Mouse (Mus musculus) bone marrow, adult 2 months (tissue): ENCODE measurements at regions not wholly inside any gene's neighbourhood (a gene's known extent, or its start where the extent isn't known, plus 50 kb on each side); places are given as distances from the start of the nearest gene placed in this dataset.
"Not testable (repeated sequence)": the region's sequence is repeated elsewhere in the genome, so short reads cannot be mapped to it uniquely, and the experiment has no call there.

Source experiments
- H3K27ac ChIP-seq: fragments of 200-500 bp; 2 replicates; pipeline ENCODE4 v1.5.1; 2012; ENCODE audit warnings: low read depth, mild to moderate bottlenecking, control low read depth, inconsistent platforms, low read length; ENCODE audit not compliant: control insufficient read depth, poor library complexity, insufficient read depth
- H3K4me1 ChIP-seq: fragments of 200-500 bp; 2 replicates; pipeline ENCODE4 v1.6.1; 2011; ENCODE audit warnings: low read length; ENCODE audit not compliant: control insufficient read depth, insufficient read depth
- H3K4me3 ChIP-seq: fragments of 200-500 bp; replicated peaks from 2 replicates; pipeline ENCODE3; 2011; ENCODE audit warnings: mild to moderate bottlenecking, low read depth, low read length, control low read depth; ENCODE audit not compliant: control insufficient read depth
- CTCF ChIP-seq: fragments of 200-500 bp; IDR thresholded peaks from 2 replicates; pipeline ENCODE4 v1.5.1; 2011; ENCODE audit warnings: low read length, control low read depth; ENCODE audit not compliant: control insufficient read depth, insufficient read depth
- POLR2A ChIP-seq: fragments of 200-500 bp; IDR thresholded peaks from 2 replicates; pipeline ENCODE4 v1.6.1; 2011; ENCODE audit warnings: low read depth, mild to moderate bottlenecking, control low read depth, low read length, borderline replicate concordance; ENCODE audit not compliant: control insufficient read depth
- WGBS: fragments of 180-500 bp; shearing (Covaris S2); methylation state at CpG from one replicate; pipeline ENCODE4 v1.1.7; 2018; 5-methylcytosine and 5-hydroxymethylcytosine counted together

DNA sequence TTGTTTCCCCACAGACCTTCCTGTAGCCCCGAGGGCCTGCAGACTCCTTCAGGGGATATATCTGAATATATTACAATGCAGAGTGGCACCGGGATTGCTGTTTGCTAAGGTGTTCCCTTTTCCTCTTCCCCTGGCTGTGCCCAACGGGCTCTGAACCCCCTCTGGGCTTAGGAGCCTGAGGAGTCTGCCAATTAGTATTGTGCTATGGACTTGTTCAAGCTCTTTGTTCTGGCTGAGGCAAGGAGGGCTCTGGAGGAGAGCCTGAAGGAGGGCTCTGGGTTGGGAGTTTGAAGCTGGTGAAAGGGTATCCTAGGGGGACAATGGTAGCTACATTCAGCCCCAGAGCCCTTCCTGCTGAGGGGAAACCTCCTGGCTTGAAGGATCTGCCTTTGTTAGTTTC lies 84.9 kb upstream of the Shb start:
- no peak overlapping the region for H3K4me3 ChIP-seq
- WGBS: 26% methylated on average over 3 of the region's 3 CpGs
- TF ChIP-seq CTCF: no peak
- TF ChIP-seq POLR2A: no peak
- no peak overlapping the region for H3K27ac ChIP-seq
- no peaks in the 10 kb centered on the region for H3K4me1 ChIP-seq

- WGBS: 53% methylated on average over 3 of the region's 3 CpGs
- H3K27ac ChIP-seq, H3K4me1 ChIP-seq, H3K4me3 ChIP-seq: not testable (repeated sequence)
Observed at GRCm38 (mm10) chr4:45613498-45613897, 81.2 kb upstream of the Shb start.

DNA sequence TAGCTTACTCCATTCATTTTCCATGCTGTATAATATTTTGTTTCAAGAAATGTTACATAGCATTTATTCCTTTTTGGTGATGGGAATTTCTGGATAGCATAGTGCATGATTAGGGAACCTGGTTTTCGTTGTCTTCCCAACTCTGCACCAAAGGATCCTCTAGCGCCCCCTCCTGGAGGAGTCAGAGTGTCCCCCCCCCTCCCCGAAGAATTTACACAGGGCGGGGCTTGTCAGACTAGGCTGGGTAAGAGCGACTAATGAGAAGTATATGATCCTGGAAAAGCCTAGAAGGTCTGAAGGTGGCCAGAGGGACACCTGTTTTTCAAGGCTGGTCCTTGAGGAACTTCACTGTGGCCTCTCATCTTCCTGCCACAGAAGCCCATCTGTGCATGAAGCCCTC lies 79.9 kb upstream of the Shb start:
- WGBS: 17% methylated on average over 5 of the region's 5 CpGs
- no peak overlapping the region for H3K27ac ChIP-seq
- H3K4me3 ChIP-seq: no peak overlapping the region
- H3K4me1 ChIP-seq: no peaks in the 10 kb centered on the region
- TF ChIP-seq POLR2A: no peak
- peak; percentile 43 for TF ChIP-seq CTCF

DNA sequence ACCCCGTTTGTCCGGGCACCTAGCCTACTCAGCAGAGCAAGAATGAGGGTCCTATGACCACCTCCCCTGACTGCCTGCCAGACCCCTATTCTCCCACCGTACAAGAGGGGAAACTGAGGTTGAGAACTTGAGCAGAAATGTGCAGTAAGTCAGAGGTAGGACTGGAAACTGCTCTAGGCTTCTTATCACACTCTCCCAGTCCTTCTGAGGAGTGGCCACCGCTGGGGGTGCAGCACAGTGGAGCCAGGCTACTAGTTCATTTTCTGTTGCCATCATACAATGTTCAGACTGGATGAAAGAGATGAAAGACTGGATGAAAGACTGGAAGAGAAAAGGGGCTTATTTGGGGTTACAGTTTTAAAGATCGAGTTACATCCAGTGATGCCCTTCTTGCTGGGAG lies 78.7 kb upstream of the Shb start:
- WGBS: 78% methylated on average over 5 of the region's 5 CpGs
- TF ChIP-seq POLR2A: no peak
- no peak for TF ChIP-seq CTCF
- Histone ChIP-seq H3K27ac (no peak overlapping the region), H3K4me3 (no peak overlapping the region), H3K4me1 (no peaks in the 10 kb centered on the region)

DNA sequence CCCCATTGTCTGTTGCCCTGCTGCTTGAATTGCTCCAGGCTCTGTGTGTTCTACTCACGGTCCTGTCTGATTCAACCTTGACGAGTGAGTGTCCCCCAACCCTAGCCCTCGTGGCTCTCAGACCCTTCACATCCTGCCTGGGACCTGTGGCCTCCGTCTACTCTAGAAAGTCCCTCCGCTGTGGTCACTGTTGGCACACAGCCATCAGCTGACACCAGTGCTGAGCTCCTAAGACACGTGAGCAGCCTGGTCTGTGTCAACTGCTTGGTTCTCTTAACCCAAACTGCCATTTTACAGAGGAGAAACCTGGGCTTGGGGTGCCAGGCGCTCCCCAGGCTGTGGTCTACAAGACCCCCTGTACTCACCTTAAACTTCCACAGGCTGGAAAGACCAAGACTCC lies 74.3 kb upstream of the Shb start:
- H3K27ac ChIP-seq: no peak overlapping the region
- H3K4me1 ChIP-seq: no peaks in the 10 kb centered on the region
- no peak overlapping the region for H3K4me3 ChIP-seq
- 21% methylated on average over 7 of the region's 7 CpGs for WGBS
- TF ChIP-seq CTCF: no peak
- TF ChIP-seq POLR2A: no peak

DNA sequence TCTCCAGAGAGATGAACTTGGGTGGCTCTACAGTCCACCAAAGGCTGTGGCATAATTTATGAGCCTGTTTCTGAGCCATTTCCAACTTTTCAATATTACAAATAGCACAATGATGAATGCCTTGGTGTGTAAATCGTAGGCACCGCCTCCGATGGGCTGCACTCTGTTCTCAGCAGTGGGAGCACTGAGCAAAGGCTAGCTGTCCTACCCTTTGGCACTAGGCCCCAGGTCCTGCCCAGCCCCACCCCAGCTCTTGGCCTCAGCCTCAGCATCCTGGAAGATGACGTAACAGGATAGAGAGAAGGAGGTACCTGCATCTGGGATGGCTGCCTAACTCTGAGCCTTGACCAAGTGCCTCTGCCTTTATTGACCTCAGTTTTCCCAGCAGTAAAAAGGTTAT lies 73.4 kb upstream of the Shb start:
- Histone ChIP-seq H3K4me3 (no peak overlapping the region), H3K27ac (no peak overlapping the region), H3K4me1 (no peaks in the 10 kb centered on the region)
- WGBS: 83% methylated on average over 4 of the region's 4 CpGs
- no peak for TF ChIP-seq CTCF
- TF ChIP-seq POLR2A: no peak

GRCm38 (mm10) chr4:45604271-45604800 lies 72.1 kb upstream of the Shb start:
- H3K27ac ChIP-seq: no peak overlapping the region
- TF ChIP-seq CTCF (no peak), POLR2A (no peak)
- no peak overlapping the region for H3K4me3 ChIP-seq
- H3K4me1 ChIP-seq: no peaks in the 10 kb centered on the region
- WGBS: 73% methylated on average over 5 of the region's 5 CpGs

GRCm38 (mm10) chr4:45600520-45600919 lies 68.2 kb upstream of the Shb start:
- TF ChIP-seq POLR2A: no peak
- TF ChIP-seq CTCF: no peak
- H3K4me3 ChIP-seq: no peak overlapping the region
- no peaks in the 10 kb centered on the region for H3K4me1 ChIP-seq
- 85% methylated on average over 9 of the region's 9 CpGs for WGBS
- no peak overlapping the region for H3K27ac ChIP-seq

DNA sequence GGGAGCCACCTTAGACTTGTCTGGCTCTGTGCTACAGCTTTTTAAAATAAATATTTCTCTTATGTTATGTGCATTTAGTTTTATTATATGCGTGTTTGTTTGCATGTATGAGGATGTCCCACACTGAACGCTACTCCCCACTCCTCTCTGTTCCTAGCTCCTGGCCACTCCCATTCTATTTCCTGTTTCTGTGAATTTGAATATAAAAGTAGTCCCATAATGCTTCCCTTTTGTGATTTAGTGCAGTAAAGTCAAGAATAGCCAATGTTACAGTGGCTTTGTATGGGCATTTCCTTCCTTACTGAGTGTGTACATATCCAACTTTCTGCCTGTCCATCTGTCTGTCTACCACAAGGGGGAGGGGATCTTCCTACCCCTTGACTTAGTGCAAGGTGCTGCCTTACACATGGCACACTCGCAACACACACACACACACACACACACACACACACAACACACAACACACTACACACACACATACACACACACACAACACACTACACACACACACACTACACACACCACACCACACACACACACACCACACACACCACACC lies 61.2 kb upstream of the Shb start:
- Histone ChIP-seq H3K4me1 (no peaks in the 10 kb centered on the region), H3K4me3 (no peak overlapping the region), H3K27ac (no peak overlapping the region)
- no peak for TF ChIP-seq POLR2A
- no peak for TF ChIP-seq CTCF
- WGBS: 30% methylated on average over 3 of the region's 3 CpGs
